Mouse (Mus musculus): ENCODE results near the gene Dock11. TPM values are rescaled to one million over a fixed set of nuclear protein-coding genes. Genes with fewer than 3 reads are reported as not detected.

Dock11 gene
- polyA plus RNA-seq, 1 experiment: 10.7 TPM

GRCm38 (mm10) chrX:36088464-36089256 is 200.0 kb downstream of the Dock11 start:
- no peak overlapping the region for H3K4me3 ChIP-seq (replicated peaks; ENCODE audit: control insufficient read depth, low read depth, low read length)
- no peaks in the 10 kb centered on the region for H3K4me1 ChIP-seq (ENCODE audit: control insufficient read depth, insufficient read depth, low read length)
- no peak for TF ChIP-seq POLR2A (IDR thresholded peaks at IDR 0.05; ENCODE audit: borderline replicate concordance, control insufficient read depth, low read depth, low read length)
- no peak for TF ChIP-seq CTCF (IDR thresholded peaks at IDR 0.05; ENCODE audit: control insufficient read depth, insufficient read depth, low read length)
- H3K27ac ChIP-seq (ENCODE audit: control insufficient read depth, insufficient read depth, low read depth, low read length, poor library complexity): no peak overlapping the region
- 54% methylated on average over 6 of the region's 6 CpGs for WGBS

GRCm38 (mm10) chrX:36100883-36101282 is 212.3 kb downstream of the Dock11 start:
- TF ChIP-seq CTCF (IDR thresholded peaks at IDR 0.05; ENCODE audit: control insufficient read depth, insufficient read depth, low read length) (no peak), POLR2A (IDR thresholded peaks at IDR 0.05; ENCODE audit: borderline replicate concordance, control insufficient read depth, low read depth, low read length) (no peak)
- H3K4me3 ChIP-seq (replicated peaks; ENCODE audit: control insufficient read depth, low read depth, low read length): no peak overlapping the region
- H3K27ac ChIP-seq (ENCODE audit: control insufficient read depth, insufficient read depth, low read depth, low read length, poor library complexity): peak overlapping the region; percentile 74; the same call in 1 of the 2 replicates
- H3K4me1 ChIP-seq (ENCODE audit: control insufficient read depth, insufficient read depth, low read length): no peaks in the 10 kb centered on the region; the same call in 1 of the 2 replicates
- WGBS: 27% methylated on average over 1 of the region's 1 CpGs

- peak overlapping the region; percentile 74; the same call in 1 of the 2 replicates for H3K27ac ChIP-seq (ENCODE audit: control insufficient read depth, insufficient read depth, low read depth, low read length, poor library complexity)
- WGBS: 17% methylated on average over 3 of the region's 3 CpGs
- no peak for TF ChIP-seq CTCF (IDR thresholded peaks at IDR 0.05; ENCODE audit: control insufficient read depth, insufficient read depth, low read length)
- TF ChIP-seq POLR2A (IDR thresholded peaks at IDR 0.05; ENCODE audit: borderline replicate concordance, control insufficient read depth, low read depth, low read length): no peak
- H3K4me3 ChIP-seq (replicated peaks; ENCODE audit: control insufficient read depth, low read depth, low read length): no peak overlapping the region
- no peaks in the 10 kb centered on the region; the same call in 1 of the 2 replicates for H3K4me1 ChIP-seq (ENCODE audit: control insufficient read depth, insufficient read depth, low read length)
Observed at GRCm38 (mm10) chrX:36101318-36101717, 212.7 kb downstream of the Dock11 start.

GRCm38 (mm10) chrX:36108601-36109000 is 220.0 kb downstream of the Dock11 start:
- TF ChIP-seq CTCF (IDR thresholded peaks at IDR 0.05; ENCODE audit: control insufficient read depth, insufficient read depth, low read length) (no peak), POLR2A (IDR thresholded peaks at IDR 0.05; ENCODE audit: borderline replicate concordance, control insufficient read depth, low read depth, low read length) (no peak)
- 25% methylated on average over 3 of the region's 3 CpGs for WGBS
- Histone ChIP-seq H3K4me1 (ENCODE audit: control insufficient read depth, insufficient read depth, low read length) (no peaks in the 10 kb centered on the region; the same call in 1 of the 2 replicates), H3K27ac (ENCODE audit: control insufficient read depth, insufficient read depth, low read depth, low read length, poor library complexity) (no peak overlapping the region), H3K4me3 (replicated peaks; ENCODE audit: control insufficient read depth, low read depth, low read length) (no peak overlapping the region)

GRCm38 (mm10) chrX:36111622-36112421 is 223.2 kb downstream of the Dock11 start, which contains the start of gene Il13ra1:
Il13ra1 (plus strand) TSS chrX:36112110.
- TF ChIP-seq POLR2A (IDR thresholded peaks at IDR 0.05; ENCODE audit: borderline replicate concordance, control insufficient read depth, low read depth, low read length): no peak
- no peak for TF ChIP-seq CTCF (IDR thresholded peaks at IDR 0.05; ENCODE audit: control insufficient read depth, insufficient read depth, low read length)
- WGBS: 13% methylated on average over 50 of the region's 51 CpGs
- Histone ChIP-seq H3K4me3 (replicated peaks; ENCODE audit: control insufficient read depth, low read depth, low read length) (peak within 1 kb of the TSS; percentile 69), H3K27ac (ENCODE audit: control insufficient read depth, insufficient read depth, low read depth, low read length, poor library complexity) (peak within 1 kb of the TSS; percentile 48; the same call in 1 of the 2 replicates), H3K4me1 (ENCODE audit: control insufficient read depth, insufficient read depth, low read length) (no peaks in the 10 kb centered on the region; the same call in 1 of the 2 replicates)

- H3K27ac ChIP-seq (ENCODE audit: control insufficient read depth, insufficient read depth, low read depth, low read length, poor library complexity): peak overlapping the region; percentile 48; the same call in 1 of the 2 replicates
- WGBS: 20% methylated on average over 9 of the region's 9 CpGs
- H3K4me3 ChIP-seq (replicated peaks; ENCODE audit: control insufficient read depth, low read depth, low read length): peak overlapping the region; percentile 69
- H3K4me1 ChIP-seq (ENCODE audit: control insufficient read depth, insufficient read depth, low read length): no peaks in the 10 kb centered on the region; the same call in 1 of the 2 replicates
- TF ChIP-seq POLR2A (IDR thresholded peaks at IDR 0.05; ENCODE audit: borderline replicate concordance, control insufficient read depth, low read depth, low read length) (no peak), CTCF (IDR thresholded peaks at IDR 0.05; ENCODE audit: control insufficient read depth, insufficient read depth, low read length) (no peak)
Observed at GRCm38 (mm10) chrX:36112422-36112750, 223.8 kb downstream of the Dock11 start.

- TF ChIP-seq CTCF (IDR thresholded peaks at IDR 0.05; ENCODE audit: control insufficient read depth, insufficient read depth, low read length) (no peak), POLR2A (IDR thresholded peaks at IDR 0.05; ENCODE audit: borderline replicate concordance, control insufficient read depth, low read depth, low read length) (no peak)
- Histone ChIP-seq H3K4me1 (ENCODE audit: control insufficient read depth, insufficient read depth, low read length) (no peaks in the 10 kb centered on the region), H3K27ac (ENCODE audit: control insufficient read depth, insufficient read depth, low read depth, low read length, poor library complexity) (no peak overlapping the region), H3K4me3 (replicated peaks; ENCODE audit: control insufficient read depth, low read depth, low read length) (no peak overlapping the region)
- WGBS: 74% methylated on average over 4 of the region's 4 CpGs
Observed at GRCm38 (mm10) chrX:36115171-36115570, 226.5 kb downstream of the Dock11 start.

Other genes with a start within 250 kb of the Dock11 start
- gene Il13ra1, start 223.3 kb downstream of the Dock11 start, polyA plus RNA-seq (2011; ENCODE audit: insufficient read depth, insufficient read length, low replicate concordance, missing spikeins): 0.43 and 3.6 TPM in 2 replicates